Comparison of ENCODE assay signal across 22 mouse cellular contexts in genomic region chr7:19498326-19498725, GRCm38 (mm10). TPM values are rescaled to one million over a fixed set of nuclear protein-coding genes. Genes with fewer than 3 reads are reported as not detected.
DNase-seq lines count a peak whose midpoint lies in the region; TF ChIP-seq lines count a peak whose summit lies in the region.
"Had no signal": no experiment of that assay in that cellular context is flagged by ENCODE, and none has a peak within 500 bp of the region (broad histone marks: within the 10 kb centered on the region; RNA-seq: fewer than 3 reads in every experiment).

No protein-coding gene starts in this region.

- 98% methylated on average over 4 of the region's 4 CpGs for WGBS in thymus, adult 2 months

- TF ChIP-seq POLR2A in thymus, adult 2 months (IDR thresholded peaks at IDR 0.05; ENCODE audit: control insufficient read depth, extremely low read depth, insufficient read depth, low read length, poor library complexity) = no peak

- no peak for TF ChIP-seq CTCF in thymus, adult 2 months (IDR thresholded peaks at IDR 0.05; ENCODE audit: borderline replicate concordance, control insufficient read depth, extremely low read depth, insufficient read depth, low read length, poor library complexity)

- H3K4me1 ChIP-seq in thymus, adult 2 months (replicated peaks; ENCODE audit: control insufficient read depth, insufficient read depth, low read length) = 0 out of 2 replicates have a peak, but pooled peaks cover 4% of the 10 kb centered on the region
- H3K4me1 ChIP-seq: midbrain, embryonic 12.5 days had no signal

- H3K36me3 ChIP-seq in thymus, adult 2 months (ENCODE audit: control insufficient read depth, insufficient read depth, low read length) = no peaks in the 10 kb centered on the region
- H3K36me3 ChIP-seq: embryonic facial prominence, embryonic 10.5 days; hindbrain, embryonic 13.5 days; limb, embryonic 15.5 days; midbrain, embryonic 12.5 days had no signal

- DNase-seq in gastrocnemius, postnatal 14 days = peak; percentile 2
- DNase-seq in gastrocnemius, adult 18-20 months (ENCODE audit: low spot score) = no peak
- peak; percentile 44 for DNase-seq in kidney, postnatal 14 days
- no peak for DNase-seq in kidney, adult 18-20 months
- peak; percentile 16 for DNase-seq in adipocyte (ENCODE audit: low spot score)
- peak; percentile 42 for DNase-seq in adrenal gland, postnatal 25 days
- no peak for DNase-seq in thymus, adult 2 months
- no peak for DNase-seq in layer of hippocampus, adult 11-12 months (ENCODE audit: low spot score)
- DNase-seq: cerebellum, adult 11 months; cerebellum, adult 9-11 months; gastrocnemius, postnatal 25 days; heart, postnatal 36 days; left cerebral cortex, postnatal 4 days; lung, embryonic 14.5 days had no signal

- no peak overlapping the region for H3K4me3 ChIP-seq in thymus, adult 2 months (ENCODE audit: control insufficient read depth, insufficient read depth, low read length)
- H3K4me3 ChIP-seq: embryonic facial prominence, embryonic 10.5 days; hindbrain, embryonic 13.5 days; limb, embryonic 15.5 days; midbrain, embryonic 12.5 days had no signal

- H3K27ac ChIP-seq in thymus, adult 2 months (ENCODE audit: control insufficient read depth, insufficient read depth, low read length) = no peak overlapping the region
- H3K27ac ChIP-seq: embryonic facial prominence, embryonic 10.5 days; hindbrain, embryonic 13.5 days; limb, embryonic 15.5 days; midbrain, embryonic 12.5 days; stomach, postnatal 0 days had no signal

- H3K27me3 ChIP-seq in thymus, adult 2 months (ENCODE audit: control insufficient read depth, insufficient read depth, low read length) = no peaks in the 10 kb centered on the region
- H3K27me3 ChIP-seq: limb, embryonic 15.5 days had no signal

- intact Hi-C loops in gastrocnemius, postnatal 14 days (cut with DNase I; ENCODE audit: low total_unique reads) = no loop called here

RNA-seq across cellular contexts. Expression of gene Bloc1s3, which starts 9.8 kb away (rescaled TPM):
- 1 to 10 TPM; 1.7 to 2.1 TPM for total RNA-seq in gastrocnemius, postnatal 14 days (2021)
- 1 to 10 TPM; 1.9 to 2.2 TPM for total RNA-seq in gastrocnemius, adult 18-20 months (2021)
- 13.0 and 15.9 TPM in 2 replicates for total RNA-seq in adrenal gland, postnatal 25 days (2021)
- 13.2 and 15.5 TPM in 2 replicates for polyA plus RNA-seq in thymus, adult 2 months (2012; rRNA removed)

RNA-seq across cellular contexts. Expression of gene Trappc6a, which starts 9.9 kb away (rescaled TPM):
- 10 to 100 TPM; 19.9 to 20.0 TPM for total RNA-seq in gastrocnemius, postnatal 14 days (2021)
- total RNA-seq in gastrocnemius, adult 18-20 months (2021) = 1 to 10 TPM; 9.0 to 9.4 TPM
- total RNA-seq in adrenal gland, postnatal 25 days (2021) = 76.5 and 92.1 TPM in 2 replicates
- polyA plus RNA-seq in thymus, adult 2 months (2012; rRNA removed) = 86.7 and 90.2 TPM in 2 replicates

RNA-seq across cellular contexts. Expression of gene Nkpd1, which starts 19.3 kb away (rescaled TPM):
- not detected for total RNA-seq in gastrocnemius, postnatal 14 days (2021)
- total RNA-seq in gastrocnemius, adult 18-20 months (2021) = not detected
- not detected in 2 replicates for total RNA-seq in adrenal gland, postnatal 25 days (2021)
- polyA plus RNA-seq in thymus, adult 2 months (2012; rRNA removed) = 1.1 and 1.2 TPM in 2 replicates
- total RNA-seq: gastrocnemius, postnatal 25 days; heart, adult 8-10 months; heart, postnatal 36 days; megakaryocyte, adult 5-6 weeks had no signal
- polyA plus RNA-seq: heart, embryonic 14.5 days had no signal

RNA-seq across cellular contexts. Expression of gene Exoc3l2, which starts 35.2 kb away (rescaled TPM):
- under 1 TPM; 0.47 to 0.74 TPM for total RNA-seq in gastrocnemius, postnatal 14 days (2021)
- total RNA-seq in gastrocnemius, adult 18-20 months (2021) = 1 to 10 TPM in 1 of 2 experiments, under 1 TPM in 1; 0.57 to 1.5 TPM
- total RNA-seq in adrenal gland, postnatal 25 days (2021) = 31.9 and 38.0 TPM in 2 replicates
- 0.94 and 1.0 TPM in 2 replicates for polyA plus RNA-seq in thymus, adult 2 months (2012; rRNA removed)

RNA-seq across cellular contexts. Expression of gene Mark4, which starts 39.7 kb away (rescaled TPM):
- total RNA-seq in gastrocnemius, postnatal 14 days (2021) = 10 to 100 TPM; 12.6 to 14.1 TPM
- 10 to 100 TPM; 18.5 to 20.8 TPM for total RNA-seq in gastrocnemius, adult 18-20 months (2021)
- 56.0 and 69.2 TPM in 2 replicates for total RNA-seq in adrenal gland, postnatal 25 days (2021)
- polyA plus RNA-seq in thymus, adult 2 months (2012; rRNA removed) = 36.3 and 48.8 TPM in 2 replicates

Comparison
In these comparisons a context has a peak if more than half of its experiments do, and no peak if none do; other contexts are left out.
1. DNase-seq: peak in gastrocnemius, postnatal 14 days (single experiment), kidney, postnatal 14 days (single experiment), adipocyte (single experiment) and adrenal gland, postnatal 25 days (single experiment); none in gastrocnemius, adult 18-20 months (single experiment), kidney, adult 18-20 months (single experiment), thymus, adult 2 months (single experiment) and layer of hippocampus, adult 11-12 months (single experiment).